Mouse (Mus musculus): ENCODE data around the gene Lrrc27.

Gene Lrrc27

GRCm38 (mm10) chr7:139214596-139215340 lies 2.0 kb downstream of the Lrrc27 start:
- peak; percentile 62 for DNase-seq (ENCODE audit: low read depth)

GRCm38 (mm10) chr7:139215516-139215915 lies 2.7 kb downstream of the Lrrc27 start:
- DNase-seq (ENCODE audit: low read depth): no peak

- DNase-seq (ENCODE audit: low read depth): no peak
Observed at GRCm38 (mm10) chr7:139215946-139216345, 3.2 kb downstream of the Lrrc27 start.

GRCm38 (mm10) chr7:139216464-139216863 lies 3.7 kb downstream of the Lrrc27 start:
- no peak for DNase-seq (ENCODE audit: low read depth)

- DNase-seq (ENCODE audit: low read depth): no peak
Observed at GRCm38 (mm10) chr7:139217046-139217445, 4.3 kb downstream of the Lrrc27 start.

- peak; percentile 48 for DNase-seq (ENCODE audit: low read depth)
Observed at GRCm38 (mm10) chr7:139218641-139219415, 6.0 kb downstream of the Lrrc27 start.

GRCm38 (mm10) chr7:139219486-139219885 lies 6.7 kb downstream of the Lrrc27 start:
- DNase-seq (ENCODE audit: low read depth): no peak

GRCm38 (mm10) chr7:139220303-139220702 lies 7.5 kb downstream of the Lrrc27 start:
- peak; percentile 70 for DNase-seq (ENCODE audit: low read depth)

GRCm38 (mm10) chr7:139221072-139221471 lies 8.3 kb downstream of the Lrrc27 start:
- no peak for DNase-seq (ENCODE audit: low read depth)

GRCm38 (mm10) chr7:139221856-139222255 lies 9.1 kb downstream of the Lrrc27 start:
- no peak for DNase-seq (ENCODE audit: low read depth)

- DNase-seq (ENCODE audit: low read depth): no peak
Observed at GRCm38 (mm10) chr7:139222341-139222740, 9.6 kb downstream of the Lrrc27 start.

- no peak for DNase-seq (ENCODE audit: low read depth)
Observed at GRCm38 (mm10) chr7:139224070-139224469, 11.3 kb downstream of the Lrrc27 start.

GRCm38 (mm10) chr7:139224725-139225124 lies 11.9 kb downstream of the Lrrc27 start:
- no peak for DNase-seq (ENCODE audit: low read depth)

- DNase-seq (ENCODE audit: low read depth): no peak
Observed at GRCm38 (mm10) chr7:139226416-139226815, 13.6 kb downstream of the Lrrc27 start.

- DNase-seq (ENCODE audit: low read depth): no peak
Observed at GRCm38 (mm10) chr7:139228447-139229171, 15.8 kb downstream of the Lrrc27 start.

- no peak for DNase-seq (ENCODE audit: low read depth)
Observed at GRCm38 (mm10) chr7:139229837-139230236, 17.0 kb downstream of the Lrrc27 start.

GRCm38 (mm10) chr7:139230241-139230640 lies 17.5 kb downstream of the Lrrc27 start:
- no peak for DNase-seq (ENCODE audit: low read depth)

- DNase-seq (ENCODE audit: low read depth): peak; percentile 93
Observed at GRCm38 (mm10) chr7:139233714-139234113, 20.9 kb downstream of the Lrrc27 start.

- peak; percentile 85 for DNase-seq (ENCODE audit: low read depth)
Observed at GRCm38 (mm10) chr7:139234426-139235188, 21.8 kb downstream of the Lrrc27 start.

- peak; percentile 14 for DNase-seq (ENCODE audit: low read depth)
Observed at GRCm38 (mm10) chr7:139235651-139236358, 23.0 kb downstream of the Lrrc27 start.

GRCm38 (mm10) chr7:139239432-139239831 lies 26.6 kb downstream of the Lrrc27 start:
- no peak for DNase-seq (ENCODE audit: low read depth)
